Mouse (Mus musculus) liver, embryonic 14.5 days (tissue): ENCODE measurements around the gene Fam13a. TPM values are rescaled to one million over a fixed set of nuclear protein-coding genes. Genes with fewer than 3 reads are reported as not detected.

ENCODE experiments used
- ATAC-seq: fragments of 200-750 bp; cut with Nextera tagmentation; 2 replicates; pipeline ENCODE4 v1.8.0; 2017; ENCODE audit warnings: moderate number of reproducible peaks, mild to moderate bottlenecking, moderate library complexity; ENCODE audit not compliant: insufficient read depth
- DNase-seq, 3 experiments: peaks; one replicate each; pipeline ENCODE4 v3.0.0-alpha.2; 2012 to 2013; ENCODE audit warnings: low read depth in 3 of 3, low spot score in 3 of 3
- H3K27ac ChIP-seq: fragments of 300-500 bp; sonication (generic); 2 replicates; pipeline ENCODE4 v1.5.1; 2014; ENCODE audit warnings: moderate library complexity, mild to moderate bottlenecking, control low read depth, inconsistent platforms
- H3K27me3 ChIP-seq: fragments of 300-500 bp; sonication (generic); 2 replicates; pipeline ENCODE4 v1.6.1; 2014; ENCODE audit warnings: mild to moderate bottlenecking, low read length, moderate library complexity; ENCODE audit not compliant: control insufficient read depth, insufficient read depth
- H3K36me3 ChIP-seq: fragments of 300-500 bp; sonication (generic); replicated peaks from 2 replicates; pipeline ENCODE4 v1.6.1; 2014; ENCODE audit warnings: low read depth; ENCODE audit not compliant: control insufficient read depth, insufficient read depth
- H3K4me1 ChIP-seq, 2 experiments: fragments of 200-500 bp in 1 of 2; fragments of 300-500 bp in 1 of 2; sonication (generic) in 1 of 2; replicated peaks; 2 replicates each; pipeline ENCODE4 v1.6.1; 2012 to 2014; ENCODE audit warnings: antibody characterized with exemption in 1 of 2, inconsistent platforms in 1 of 2, low read length in 1 of 2; ENCODE audit not compliant: control insufficient read depth in 2 of 2, insufficient read depth in 2 of 2
- H3K4me2 ChIP-seq: fragments of 300-500 bp; sonication (generic); 2 replicates; pipeline ENCODE4 v1.6.1; 2014; ENCODE audit warnings: low read depth, mild to moderate bottlenecking, control low read depth, moderate library complexity
- H3K4me3 ChIP-seq, 2 experiments: fragments of 200-500 bp in 1 of 2; fragments of 300-500 bp in 1 of 2; sonication (generic) in 1 of 2; 2 replicates each; pipeline ENCODE4 v1.5.1; 2012 to 2014; ENCODE audit warnings: low read depth in 2 of 2, low read length in 2 of 2, mild to moderate bottlenecking in 2 of 2, control low read depth in 1 of 2, inconsistent platforms in 1 of 2, moderate library complexity in 1 of 2; ENCODE audit not compliant: insufficient read depth in 1 of 2
- H3K9ac ChIP-seq: fragments of 300-500 bp; sonication (generic); replicated peaks from 2 replicates; pipeline ENCODE4 v1.6.1; 2014; ENCODE audit warnings: mild to moderate bottlenecking, control low read depth, moderate library complexity
- H3K9me3 ChIP-seq: fragments of 300-500 bp; sonication (generic); 2 replicates; pipeline ENCODE4 v1.6.1; 2016; ENCODE audit warnings: low read length, mixed read lengths; ENCODE audit not compliant: control insufficient read depth
- CTCF ChIP-seq: IDR thresholded peaks from 2 replicates; pipeline ENCODE4 v1.5.1; 2016; ENCODE audit warnings: antibody characterized with exemption, low read depth, control low read depth
- EP300 ChIP-seq: IDR thresholded peaks from 2 replicates; pipeline ENCODE4 v1.6.1; 2016; ENCODE audit warnings: antibody characterized with exemption, low read depth
- WGBS: fragments of 180-500 bp; shearing (Covaris S2); extraction: QIAGEN DNeasy Blood & Tissue Kit; methylation state at CpG from one replicate; pipeline ENCODE4 v1.1.7; 2014; ENCODE audit not compliant: insufficient replicate concordance; 5-methylcytosine and 5-hydroxymethylcytosine counted together
- polyA plus RNA-seq, 2 experiments: library from polyadenylated mRNA; depleted of rRNA in 1 of 2; stranded (reverse) in 1 of 2; unstranded in 1 of 2; fragments of >200 nt; fragmentation: Nextera tagmentation in 1 of 2; extraction: Ambion mirVana in 1 of 2; gene quantifications; 2 replicates each; pipeline versions ENCODE4 v1.2.1 to v1.2.3; 2012 to 2014

Fam13a gene
- polyA plus RNA-seq, 2 experiments, result 0.32 to 0.77 TPM

- H3K9ac ChIP-seq, result no peak overlapping the region
- no peak overlapping the region for H3K27ac ChIP-seq
- H3K4me2 ChIP-seq, result no peak overlapping the region
- DNase-seq, result no peak
- TF ChIP-seq EP300 (no peak), CTCF (no peak)
- H3K4me1 ChIP-seq, result no peaks in the 10 kb centered on the region
- WGBS, result 63% methylated on average over 5 of the region's 5 CpGs
- H3K4me3 ChIP-seq, result no peak overlapping the region
- H3K36me3 ChIP-seq, result no peaks in the 10 kb centered on the region
- H3K9me3 ChIP-seq, result no peaks in the 10 kb centered on the region
- ATAC-seq, result no peak
- no peaks in the 10 kb centered on the region for H3K27me3 ChIP-seq
Observed at GRCm38 (mm10) chr6:58987166-58987565, 37.2 kb downstream of the Fam13a start.

- Histone ChIP-seq H3K27ac (no peak overlapping the region), H3K9ac (no peak overlapping the region), H3K4me1 (no peaks in the 10 kb centered on the region), H3K4me2 (no peak overlapping the region), H3K4me3 (no peak overlapping the region), H3K36me3 (no peaks in the 10 kb centered on the region), H3K9me3 (no peaks in the 10 kb centered on the region), H3K27me3 (no peaks in the 10 kb centered on the region)
- ATAC-seq, result no peak
- 75% methylated on average over 8 of the region's 8 CpGs for WGBS
- DNase-seq, result no peak
- TF ChIP-seq EP300 (no peak), CTCF (no peak)
Observed at GRCm38 (mm10) chr6:58985186-58985585, 39.2 kb downstream of the Fam13a start.

- Histone ChIP-seq H3K9me3 (no peaks in the 10 kb centered on the region), H3K36me3 (no peaks in the 10 kb centered on the region), H3K4me2 (no peak overlapping the region), H3K4me1 (no peaks in the 10 kb centered on the region), H3K27me3 (no peaks in the 10 kb centered on the region), H3K27ac (no peak overlapping the region), H3K4me3 (no peak overlapping the region), H3K9ac (no peak overlapping the region)
- no peak for DNase-seq
- 34% methylated on average over 2 of the region's 2 CpGs for WGBS
- ATAC-seq, result no peak
- no peak for TF ChIP-seq EP300
Observed at GRCm38 (mm10) chr6:58975249-58975648, 49.1 kb downstream of the Fam13a start.

- Histone ChIP-seq H3K27me3 (no peaks in the 10 kb centered on the region), H3K9ac (no peak overlapping the region), H3K4me3 (no peak overlapping the region), H3K4me1 (no peaks in the 10 kb centered on the region), H3K27ac (no peak overlapping the region), H3K36me3 (no peaks in the 10 kb centered on the region), H3K4me2 (no peak overlapping the region), H3K9me3 (no peaks in the 10 kb centered on the region)
- no peak for TF ChIP-seq EP300
- no peak for TF ChIP-seq CTCF
- WGBS, result 61% methylated on average over 2 of the region's 2 CpGs
- ATAC-seq, result no peak
- DNase-seq, result no peak
Observed at GRCm38 (mm10) chr6:58974428-58974827, 49.9 kb downstream of the Fam13a start.

- Histone ChIP-seq H3K36me3 (no peaks in the 10 kb centered on the region), H3K4me2 (no peak overlapping the region), H3K4me3 (no peak overlapping the region), H3K9me3 (no peaks in the 10 kb centered on the region), H3K27ac (no peak overlapping the region), H3K9ac (no peak overlapping the region), H3K27me3 (no peaks in the 10 kb centered on the region), H3K4me1 (no peaks in the 10 kb centered on the region)
- TF ChIP-seq CTCF, result no peak
- TF ChIP-seq EP300, result no peak
- ATAC-seq (no peak), DNase-seq (no peak)
- WGBS, result 63% methylated on average over 1 of the region's 1 CpGs
Observed at GRCm38 (mm10) chr6:58972873-58973272, 51.5 kb downstream of the Fam13a start.
